Mouse (Mus musculus) lung, embryonic 14.5 days (tissue): Measurements from ENCODE around the gene Gm28048. TPM values are rescaled to one million over a fixed set of nuclear protein-coding genes. Genes with fewer than 3 reads are reported as not detected.

ENCODE experiments used
- ATAC-seq: fragments of 200-750 bp; cut with Nextera tagmentation; 2 replicates; pipeline ENCODE4 v1.8.0; 2017; ENCODE audit warnings: mild to moderate bottlenecking, moderate TSS enrichment, moderate library complexity; ENCODE audit not compliant: insufficient read depth
- DNase-seq: peaks from one replicate; pipeline ENCODE4 v3.0.0-alpha.2; 2015
- H3K27ac ChIP-seq: fragments of 300-500 bp; sonication (generic); 2 replicates; pipeline ENCODE4 v1.5.1; 2014; ENCODE audit warnings: low read depth, mild to moderate bottlenecking, moderate library complexity
- H3K27me3 ChIP-seq: fragments of 300-500 bp; sonication (generic); 2 replicates; pipeline ENCODE4 v1.6.1; 2014; ENCODE audit warnings: low read length, control low read depth; ENCODE audit not compliant: insufficient read depth
- H3K36me3 ChIP-seq: fragments of 300-500 bp; sonication (generic); 2 replicates; pipeline ENCODE4 v1.6.1; 2014; ENCODE audit warnings: control low read depth; ENCODE audit not compliant: insufficient read depth
- H3K4me1 ChIP-seq: fragments of 300-500 bp; sonication (generic); 2 replicates; pipeline ENCODE4 v1.6.1; 2014; ENCODE audit warnings: antibody characterized with exemption, control low read depth; ENCODE audit not compliant: insufficient read depth
- H3K4me2 ChIP-seq: fragments of 300-500 bp; sonication (generic); 2 replicates; pipeline ENCODE4 v1.6.1; 2014; ENCODE audit warnings: mild to moderate bottlenecking
- H3K4me3 ChIP-seq: fragments of 300-500 bp; sonication (generic); 2 replicates; pipeline ENCODE4 v1.5.1; 2014; ENCODE audit warnings: low read depth, low read length
- H3K9ac ChIP-seq: fragments of 300-500 bp; sonication (generic); 2 replicates; pipeline ENCODE4 v1.6.1; 2014
- H3K9me3 ChIP-seq: fragments of 300-500 bp; sonication (generic); 2 replicates; pipeline ENCODE4 v1.6.1; 2016; ENCODE audit warnings: low read depth, low read length, control low read depth
- CTCF ChIP-seq: IDR thresholded peaks from 2 replicates; pipeline ENCODE4 v1.5.1; 2016; ENCODE audit warnings: antibody characterized with exemption, low read depth
- whole genome bisulfite sequencing: fragments of 180-500 bp; shearing (Covaris S2); extraction: QIAGEN DNeasy Blood & Tissue Kit; methylation state at CpG from one replicate; pipeline ENCODE4 v1.1.7; 2014; 5-methylcytosine and 5-hydroxymethylcytosine counted together
- polyA plus RNA-seq: library from polyadenylated mRNA; unstranded; fragments of >200 nt; fragmentation: Nextera tagmentation; extraction: Ambion mirVana; gene quantifications from 2 replicates; pipeline ENCODE4 v1.2.1, GENCODE M21; 2014

The Gm28048 gene
- polyA plus RNA-seq, 1 experiment from 2014 or later = 15.3 TPM

- 21% methylated on average over 1 of the region's 1 CpGs for WGBS
- peak overlapping the region; percentile 83 for H3K4me3 ChIP-seq
- peak overlapping the region; percentile 95 for H3K27ac ChIP-seq
- no peaks in the 10 kb centered on the region; the same call in 1 of the 2 replicates for H3K4me1 ChIP-seq
- TF ChIP-seq CTCF = no peak
- no peaks in the 10 kb centered on the region for H3K9me3 ChIP-seq
- DNase-seq (no peak), ATAC-seq (peak; percentile 10; the same call in 1 of the 2 replicates)
- peak overlapping the region; percentile 93 for H3K9ac ChIP-seq
- peaks cover 20% of the 10 kb centered on the region for H3K36me3 ChIP-seq
- peak overlapping the region; percentile 98 for H3K4me2 ChIP-seq
- no peaks in the 10 kb centered on the region for H3K27me3 ChIP-seq
These were observed 7.9 kb upstream of the Gm28048 start for GRCm38 (mm10) chr11:22989786-22990185.

- ATAC-seq = no peak
- Histone ChIP-seq H3K4me2 (no peak overlapping the region), H3K4me1 (no peaks in the 10 kb centered on the region; the same call in 1 of the 2 replicates), H3K27ac (no peak overlapping the region; the same call in 1 of the 2 replicates), H3K9me3 (no peaks in the 10 kb centered on the region), H3K36me3 (0 out of 2 replicates have a peak, but pooled peaks cover 4% of the 10 kb centered on the region), H3K9ac (no peak overlapping the region), H3K27me3 (no peaks in the 10 kb centered on the region), H3K4me3 (no peak overlapping the region)
- WGBS = 35% methylated on average over 2 of the region's 2 CpGs
- DNase-seq = peak; percentile 89
- TF ChIP-seq CTCF = peak; percentile 78
These were observed 5.5 kb upstream of the Gm28048 start for GRCm38 (mm10) chr11:22987357-22987756.

- 81% methylated on average over 3 of the region's 3 CpGs for WGBS
- no peak overlapping the region for H3K9ac ChIP-seq
- H3K27me3 ChIP-seq = no peaks in the 10 kb centered on the region
- DNase-seq (no peak), ATAC-seq (no peak)
- H3K27ac ChIP-seq = no peak overlapping the region
- no peak overlapping the region for H3K4me2 ChIP-seq
- no peaks in the 10 kb centered on the region for H3K9me3 ChIP-seq
- no peak for TF ChIP-seq CTCF
- H3K36me3 ChIP-seq = no peaks in the 10 kb centered on the region
- H3K4me1 ChIP-seq = 0 out of 2 replicates have a peak, but pooled peaks cover 5% of the 10 kb centered on the region
- no peak overlapping the region for H3K4me3 ChIP-seq
These were observed 3.6 kb upstream of the Gm28048 start for GRCm38 (mm10) chr11:22985510-22985909.

- Histone ChIP-seq H3K27me3 (no peaks in the 10 kb centered on the region), H3K4me2 (peak overlapping the region; percentile 85; the same call in 1 of the 2 replicates), H3K36me3 (peaks cover 5% of the 10 kb centered on the region; the same call in 1 of the 2 replicates), H3K4me3 (no peak overlapping the region), H3K9ac (no peak overlapping the region), H3K9me3 (no peaks in the 10 kb centered on the region), H3K4me1 (0 out of 2 replicates have a peak, but pooled peaks cover 5% of the 10 kb centered on the region), H3K27ac (no peak overlapping the region)
- ATAC-seq (no peak), DNase-seq (no peak)
- WGBS = 71% methylated on average over 6 of the region's 6 CpGs
- TF ChIP-seq CTCF = no peak
These were observed 956 bp upstream of the Gm28048 start for GRCm38 (mm10) chr11:22982846-22983245.

GRCm38 (mm10) chr11:22981543-22981950, 343 bp downstream of the Gm28048 start:
- peak; percentile 35 for ATAC-seq
- Histone ChIP-seq H3K4me3 (peak overlapping the region; percentile 65), H3K9ac (peak overlapping the region; percentile 74), H3K27ac (peak overlapping the region; percentile 97), H3K9me3 (no peaks in the 10 kb centered on the region), H3K36me3 (peaks cover 17% of the 10 kb centered on the region; the same call in 1 of the 2 replicates), H3K4me1 (0 out of 2 replicates have a peak, but pooled peaks cover 5% of the 10 kb centered on the region), H3K27me3 (no peaks in the 10 kb centered on the region), H3K4me2 (peak overlapping the region; percentile 85)
- TF ChIP-seq CTCF = no peak
- 3% methylated on average over 12 of the region's 12 CpGs for whole genome bisulfite sequencing
- DNase-seq = no peak

- no peak for DNase-seq
- peak overlapping the region; percentile 65 for H3K4me3 ChIP-seq
- ATAC-seq = no peak
- 37% methylated on average over 4 of the region's 4 CpGs for WGBS
- 0 out of 2 replicates have a peak, but pooled peaks cover 5% of the 10 kb centered on the region for H3K4me1 ChIP-seq
- H3K27me3 ChIP-seq = no peaks in the 10 kb centered on the region
- H3K36me3 ChIP-seq = peaks cover 20% of the 10 kb centered on the region; the same call in 1 of the 2 replicates
- H3K9ac ChIP-seq = peak overlapping the region; percentile 74
- H3K4me2 ChIP-seq = peak overlapping the region; percentile 85
- H3K9me3 ChIP-seq = no peaks in the 10 kb centered on the region
- TF ChIP-seq CTCF = no peak
- H3K27ac ChIP-seq = no peak overlapping the region; the same call in 1 of the 2 replicates
These were observed 849 bp downstream of the Gm28048 start for GRCm38 (mm10) chr11:22981041-22981440.

- H3K4me1 ChIP-seq = 0 out of 2 replicates have a peak, but pooled peaks cover 5% of the 10 kb centered on the region
- H3K27me3 ChIP-seq = no peaks in the 10 kb centered on the region
- no peak for TF ChIP-seq CTCF
- H3K4me2 ChIP-seq = no peak overlapping the region
- H3K9ac ChIP-seq = no peak overlapping the region
- H3K4me3 ChIP-seq = no peak overlapping the region
- H3K9me3 ChIP-seq = no peaks in the 10 kb centered on the region
- no peak overlapping the region for H3K27ac ChIP-seq
- 76% methylated on average over 1 of the region's 1 CpGs for WGBS
- ATAC-seq (no peak), DNase-seq (no peak)
- H3K36me3 ChIP-seq = peaks cover 25% of the 10 kb centered on the region; the same call in 1 of the 2 replicates
These were observed 2.7 kb downstream of the Gm28048 start for GRCm38 (mm10) chr11:22979221-22979620.
